Mouse (Mus musculus): ENCODE data around the gene Cdk9. TPM values are rescaled to one million over a fixed set of nuclear protein-coding genes. Genes with fewer than 3 reads are reported as not detected.

The Cdk9 gene
- polyA plus RNA-seq, 1 experiment, result 89.9 TPM

- TF ChIP-seq CTCF (IDR thresholded peaks at IDR 0.05; ENCODE audit: extremely low read depth, insufficient read length, insufficient replicate concordance, low read depth, low read length), result no peak
- TF ChIP-seq POLR2A (IDR thresholded peaks at IDR 0.05; ENCODE audit: low read depth, low read length), result no peak
Observed at GRCm38 (mm10) chr2:32709521-32710137, 3.2 kb downstream of the Cdk9 start.

GRCm38 (mm10) chr2:32708643-32709042, 4.2 kb downstream of the Cdk9 start:
- Histone ChIP-seq H3K4me1 (ENCODE audit: control insufficient read depth, insufficient read depth, insufficient read length, low read length) (peaks cover 11% of the 10 kb centered on the region; the same call in 1 of the 2 replicates), H3K27me3 (ENCODE audit: control insufficient read depth, insufficient read depth, low read length) (no peaks in the 10 kb centered on the region), H3K27ac (ENCODE audit: insufficient read depth, low read depth, low read length) (no peak overlapping the region), H3K4me3 (ENCODE audit: low read depth, low read length) (no peak overlapping the region), H3K36me3 (ENCODE audit: control insufficient read depth, insufficient read depth, low read length) (peaks cover 55% of the 10 kb centered on the region)
- 22% methylated on average over 3 of the region's 3 CpGs for WGBS
- TF ChIP-seq CTCF (IDR thresholded peaks at IDR 0.05; ENCODE audit: extremely low read depth, insufficient read length, insufficient replicate concordance, low read depth, low read length) (peak; percentile 91), POLR2A (IDR thresholded peaks at IDR 0.05; ENCODE audit: low read depth, low read length) (no peak)

More at GRCm38 (mm10) chr2:32709521-32710137, 3.2 kb downstream of the Cdk9 start:
- Histone ChIP-seq H3K4me1 (ENCODE audit: control insufficient read depth, insufficient read depth, insufficient read length, low read length) (peaks cover 13% of the 10 kb centered on the region; the same call in 1 of the 2 replicates), H3K27ac (ENCODE audit: insufficient read depth, low read depth, low read length) (no peak overlapping the region), H3K36me3 (ENCODE audit: control insufficient read depth, insufficient read depth, low read length) (peaks cover 54% of the 10 kb centered on the region), H3K27me3 (ENCODE audit: control insufficient read depth, insufficient read depth, low read length) (no peaks in the 10 kb centered on the region), H3K4me3 (ENCODE audit: low read depth, low read length) (no peak overlapping the region)
- 88% methylated on average over 20 of the region's 20 CpGs for WGBS

GRCm38 (mm10) chr2:32706971-32707370, 5.9 kb downstream of the Cdk9 start:
- Histone ChIP-seq H3K27ac (ENCODE audit: insufficient read depth, low read depth, low read length) (no peak overlapping the region), H3K36me3 (ENCODE audit: control insufficient read depth, insufficient read depth, low read length) (peaks cover 55% of the 10 kb centered on the region), H3K4me3 (ENCODE audit: low read depth, low read length) (no peak overlapping the region), H3K27me3 (ENCODE audit: control insufficient read depth, insufficient read depth, low read length) (no peaks in the 10 kb centered on the region), H3K4me1 (ENCODE audit: control insufficient read depth, insufficient read depth, insufficient read length, low read length) (peaks cover 15% of the 10 kb centered on the region; the same call in 1 of the 2 replicates)
- WGBS, result 86% methylated on average over 6 of the region's 6 CpGs
- TF ChIP-seq POLR2A (IDR thresholded peaks at IDR 0.05; ENCODE audit: low read depth, low read length) (no peak), CTCF (IDR thresholded peaks at IDR 0.05; ENCODE audit: extremely low read depth, insufficient read length, insufficient replicate concordance, low read depth, low read length) (no peak)

- TF ChIP-seq CTCF (IDR thresholded peaks at IDR 0.05; ENCODE audit: extremely low read depth, insufficient read length, insufficient replicate concordance, low read depth, low read length) (no peak), POLR2A (IDR thresholded peaks at IDR 0.05; ENCODE audit: low read depth, low read length) (no peak)
- Histone ChIP-seq H3K27ac (ENCODE audit: insufficient read depth, low read depth, low read length) (no peak overlapping the region), H3K36me3 (ENCODE audit: control insufficient read depth, insufficient read depth, low read length) (peaks cover 46% of the 10 kb centered on the region), H3K27me3 (ENCODE audit: control insufficient read depth, insufficient read depth, low read length) (no peaks in the 10 kb centered on the region), H3K4me1 (ENCODE audit: control insufficient read depth, insufficient read depth, insufficient read length, low read length) (peaks cover 15% of the 10 kb centered on the region; the same call in 1 of the 2 replicates), H3K4me3 (ENCODE audit: low read depth, low read length) (no peak overlapping the region)
- WGBS, result 91% methylated on average over 7 of the region's 7 CpGs
Observed at GRCm38 (mm10) chr2:32705018-32705417, 7.9 kb downstream of the Cdk9 start.

- peaks cover 15% of the 10 kb centered on the region; the same call in 1 of the 2 replicates for H3K4me1 ChIP-seq (ENCODE audit: control insufficient read depth, insufficient read depth, insufficient read length, low read length)
- no peak within 1 kb of the TSS for H3K4me3 ChIP-seq (ENCODE audit: low read depth, low read length)
- WGBS, result 30% methylated on average over 2 of the region's 2 CpGs
- H3K27me3 ChIP-seq (ENCODE audit: control insufficient read depth, insufficient read depth, low read length), result no peaks in the 10 kb centered on the region
- no peak for TF ChIP-seq CTCF (IDR thresholded peaks at IDR 0.05; ENCODE audit: extremely low read depth, insufficient read length, insufficient replicate concordance, low read depth, low read length)
- no peak for TF ChIP-seq POLR2A (IDR thresholded peaks at IDR 0.05; ENCODE audit: low read depth, low read length)
- H3K27ac ChIP-seq (ENCODE audit: insufficient read depth, low read depth, low read length), result peak within 1 kb of the TSS; percentile 4; the same call in 1 of the 2 replicates
- H3K36me3 ChIP-seq (ENCODE audit: control insufficient read depth, insufficient read depth, low read length), result peaks cover 38% of the 10 kb centered on the region
Observed at GRCm38 (mm10) chr2:32704021-32704421, 8.9 kb downstream of the Cdk9 start, which contains the start of gene Fpgs. Fpgs (minus strand) TSS chr2:32704145.

GRCm38 (mm10) chr2:32703046-32703445, 9.8 kb downstream of the Cdk9 start:
- H3K27me3 ChIP-seq (ENCODE audit: control insufficient read depth, insufficient read depth, low read length), result no peaks in the 10 kb centered on the region
- peaks cover 29% of the 10 kb centered on the region for H3K36me3 ChIP-seq (ENCODE audit: control insufficient read depth, insufficient read depth, low read length)
- no peak overlapping the region for H3K4me3 ChIP-seq (ENCODE audit: low read depth, low read length)
- 0 out of 2 replicates have a peak overlapping the region, but pooled peaks have one; percentile 4 for H3K27ac ChIP-seq (ENCODE audit: insufficient read depth, low read depth, low read length)
- 50% methylated on average over 8 of the region's 8 CpGs for WGBS
- TF ChIP-seq CTCF (IDR thresholded peaks at IDR 0.05; ENCODE audit: extremely low read depth, insufficient read length, insufficient replicate concordance, low read depth, low read length) (no peak), POLR2A (IDR thresholded peaks at IDR 0.05; ENCODE audit: low read depth, low read length) (no peak)
- H3K4me1 ChIP-seq (ENCODE audit: control insufficient read depth, insufficient read depth, insufficient read length, low read length), result peaks cover 15% of the 10 kb centered on the region; the same call in 1 of the 2 replicates

- TF ChIP-seq POLR2A (IDR thresholded peaks at IDR 0.05; ENCODE audit: low read depth, low read length) (no peak), CTCF (IDR thresholded peaks at IDR 0.05; ENCODE audit: extremely low read depth, insufficient read length, insufficient replicate concordance, low read depth, low read length) (no peak)
- Histone ChIP-seq H3K27ac (ENCODE audit: insufficient read depth, low read depth, low read length) (no peak overlapping the region), H3K4me3 (ENCODE audit: low read depth, low read length) (no peak overlapping the region), H3K4me1 (ENCODE audit: control insufficient read depth, insufficient read depth, insufficient read length, low read length) (peaks cover 15% of the 10 kb centered on the region; the same call in 1 of the 2 replicates), H3K36me3 (ENCODE audit: control insufficient read depth, insufficient read depth, low read length) (peaks cover 13% of the 10 kb centered on the region), H3K27me3 (ENCODE audit: control insufficient read depth, insufficient read depth, low read length) (no peaks in the 10 kb centered on the region)
- WGBS, result 89% methylated on average over 14 of the region's 14 CpGs
Observed at GRCm38 (mm10) chr2:32700966-32701743, 11.7 kb downstream of the Cdk9 start.

Measured in small intestine, adult 2 months (tissue).